Mouse (Mus musculus): ENCODE measurements around the gene Pdgfa.

DNA sequence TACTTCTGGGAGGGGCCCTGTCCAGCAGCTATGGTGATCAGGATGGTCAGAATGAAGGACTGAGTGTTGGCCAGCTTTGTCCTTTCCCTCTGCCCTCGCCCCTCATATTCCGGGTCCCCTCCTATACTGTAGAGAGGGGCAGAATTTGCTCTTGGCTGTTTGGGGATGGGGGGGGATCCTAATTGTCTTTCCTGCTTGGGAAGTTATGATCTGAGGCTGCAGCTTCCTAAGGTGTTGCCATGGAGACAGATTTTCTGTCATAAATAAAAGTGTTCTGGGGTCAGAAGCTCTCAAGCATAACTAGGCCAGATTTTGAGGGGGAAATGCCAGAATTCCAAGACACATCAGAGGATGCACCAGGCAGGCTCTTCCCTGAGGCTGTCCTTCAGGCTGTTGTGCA is 31.6 kb downstream of the Pdgfa start:
- no peak for TF ChIP-seq CTCF (IDR thresholded peaks at IDR 0.05; ENCODE audit: borderline replicate concordance, extremely low read depth, insufficient read depth, insufficient read length)
- no peak for TF ChIP-seq POLR2A (IDR thresholded peaks at IDR 0.05; ENCODE audit: borderline replicate concordance, extremely low read depth, insufficient read depth, insufficient read length, poor library complexity, severe bottlenecking)

Data from brain, embryonic 14.5 days (tissue).